Mouse (Mus musculus): ENCODE measurements around the gene Rps6ka1.

DNA sequence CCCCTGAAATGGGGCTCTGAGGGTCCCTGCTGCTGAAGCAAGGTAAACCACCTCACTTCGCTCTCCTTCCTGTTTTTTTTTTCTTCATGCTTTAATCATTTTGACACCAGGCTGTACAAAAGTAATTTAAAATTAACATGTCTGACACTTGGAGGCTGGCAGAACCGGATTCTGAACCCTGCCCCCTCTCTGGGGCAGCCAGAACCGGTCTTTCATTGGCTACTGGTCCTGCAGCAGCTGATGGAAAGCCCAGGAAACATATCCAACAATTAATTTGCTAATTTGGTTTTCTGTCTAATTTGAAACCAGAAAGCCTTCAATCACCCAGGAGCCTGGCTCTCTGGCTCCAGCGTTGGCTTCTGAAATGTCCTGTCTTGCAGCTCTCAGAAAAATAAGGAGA is 67.4 kb downstream of the Rps6ka1 start:
- TF ChIP-seq TAL1 (IDR thresholded peaks at IDR 0.05; ENCODE audit: low read length), result no peak
- TF ChIP-seq GATA1 (IDR thresholded peaks at IDR 0.05; ENCODE audit: low read length), result no peak

Measured in erythroblast, embryonic 14.5 days (primary cell).